Comparison of ENCODE assay signal across 15 mouse cellular contexts in genomic region chr19:7295959-7296358, GRCm38 (mm10). TPM values are rescaled to one million over a fixed set of nuclear protein-coding genes. Genes with fewer than 3 reads are reported as not detected.
DNase-seq lines count a peak whose midpoint lies in the region; ATAC-seq and TF ChIP-seq lines count a peak whose summit lies in the region.
"Had no signal": no experiment of that assay in that cellular context is flagged by ENCODE, and none has a peak within 500 bp of the region (broad histone marks: within the 10 kb centered on the region; RNA-seq: fewer than 3 reads in every experiment).

No protein-coding gene starts in this region.

- H3K36me3 ChIP-seq in heart, embryonic 13.5 days, result peaks cover 18% of the 10 kb centered on the region
- H3K36me3 ChIP-seq in lung, postnatal 0 days (ENCODE audit: insufficient read depth, low read length), result no peaks in the 10 kb centered on the region
- H3K36me3 ChIP-seq in kidney, embryonic 16.5 days (ENCODE audit: insufficient read depth, low read length), result 0 out of 2 replicates have a peak, but pooled peaks cover 3% of the 10 kb centered on the region
- no peaks in the 10 kb centered on the region for H3K36me3 ChIP-seq in stomach, embryonic 16.5 days (ENCODE audit: control insufficient read depth, insufficient read depth, low read length)
- H3K36me3 ChIP-seq: hindbrain, embryonic 15.5 days had no signal

- H3K27ac ChIP-seq in heart, embryonic 13.5 days (replicated peaks), result no peak overlapping the region
- H3K27ac ChIP-seq in lung, postnatal 0 days (ENCODE audit: low read length), result peak overlapping the region; percentile 87
- peak overlapping the region; percentile 63 for H3K27ac ChIP-seq in kidney, embryonic 16.5 days (ENCODE audit: low read length)
- H3K27ac ChIP-seq in stomach, embryonic 16.5 days (ENCODE audit: low read length), result peak overlapping the region; percentile 89
- H3K27ac ChIP-seq: embryonic facial prominence, embryonic 13.5 days; hindbrain, embryonic 15.5 days; midbrain, embryonic 13.5 days; neural tube, embryonic 13.5 days had no signal

- no peak overlapping the region for H3K9ac ChIP-seq in heart, embryonic 13.5 days
- no peak overlapping the region for H3K9ac ChIP-seq in lung, postnatal 0 days (replicated peaks; ENCODE audit: low read depth)
- H3K9ac ChIP-seq in kidney, embryonic 16.5 days (replicated peaks; ENCODE audit: low read length), result 0 out of 2 replicates have a peak overlapping the region, but pooled peaks have one; percentile 13
- H3K9ac ChIP-seq in stomach, embryonic 16.5 days (ENCODE audit: low read length), result peak overlapping the region; percentile 7; the same call in 1 of the 2 replicates
- H3K9ac ChIP-seq: hindbrain, embryonic 15.5 days; limb, embryonic 12.5 days; midbrain, embryonic 13.5 days; neural tube, embryonic 13.5 days had no signal

- H3K27me3 ChIP-seq in heart, embryonic 13.5 days (replicated peaks), result no peaks in the 10 kb centered on the region
- H3K27me3 ChIP-seq in lung, postnatal 0 days (replicated peaks; ENCODE audit: insufficient read depth, low read length), result no peaks in the 10 kb centered on the region
- no peaks in the 10 kb centered on the region for H3K27me3 ChIP-seq in kidney, embryonic 16.5 days (ENCODE audit: insufficient read depth, low read length)
- H3K27me3 ChIP-seq in stomach, embryonic 16.5 days (ENCODE audit: control insufficient read depth, insufficient read depth, low read length), result no peaks in the 10 kb centered on the region
- H3K27me3 ChIP-seq: embryonic facial prominence, embryonic 13.5 days; hindbrain, embryonic 15.5 days; limb, embryonic 12.5 days; midbrain, embryonic 13.5 days; neural tube, embryonic 13.5 days had no signal

- H3K4me1 ChIP-seq in heart, embryonic 13.5 days, result peaks cover 62% of the 10 kb centered on the region
- peaks cover 20% of the 10 kb centered on the region for H3K4me1 ChIP-seq in lung, postnatal 0 days (ENCODE audit: insufficient read depth, low read depth, low read length)
- peaks cover 50% of the 10 kb centered on the region for H3K4me1 ChIP-seq in kidney, embryonic 16.5 days (ENCODE audit: insufficient read depth, low read length)
- H3K4me1 ChIP-seq in stomach, embryonic 16.5 days (ENCODE audit: control insufficient read depth, insufficient read depth, low read length), result peaks cover 32% of the 10 kb centered on the region

- H3K9me3 ChIP-seq in heart, embryonic 13.5 days, result no peaks in the 10 kb centered on the region
- H3K9me3 ChIP-seq in lung, postnatal 0 days (ENCODE audit: low read length), result no peaks in the 10 kb centered on the region
- no peaks in the 10 kb centered on the region for H3K9me3 ChIP-seq in kidney, embryonic 16.5 days (ENCODE audit: low read length)
- no peaks in the 10 kb centered on the region for H3K9me3 ChIP-seq in stomach, embryonic 16.5 days (replicated peaks; ENCODE audit: control insufficient read depth, low read length)
- H3K9me3 ChIP-seq: embryonic facial prominence, embryonic 13.5 days; hindbrain, embryonic 15.5 days; limb, embryonic 12.5 days; midbrain, embryonic 13.5 days; neural tube, embryonic 13.5 days had no signal

- no peak for DNase-seq in heart, postnatal 10 days
- no peak for DNase-seq in lung, postnatal 0 days (ENCODE audit: low spot score)
- no peak for DNase-seq in lung, postnatal 25 days (ENCODE audit: low spot score)
- DNase-seq in layer of hippocampus, adult 9-11 months, result no peak
- no peak for DNase-seq in right cerebral cortex, postnatal 36 days (ENCODE audit: low spot score in 2 of 2)
- DNase-seq: cerebellum, adult 9-10 months; right cerebral cortex, postnatal 14 days had no signal

- no peak overlapping the region for H3K4me3 ChIP-seq in heart, embryonic 13.5 days
- no peak overlapping the region for H3K4me3 ChIP-seq in lung, postnatal 0 days (ENCODE audit: low read depth, low read length)
- no peak overlapping the region for H3K4me3 ChIP-seq in kidney, embryonic 16.5 days (ENCODE audit: low read length)
- no peak overlapping the region for H3K4me3 ChIP-seq in stomach, embryonic 16.5 days (replicated peaks; ENCODE audit: low read length)
- H3K4me3 ChIP-seq: embryonic facial prominence, embryonic 13.5 days; hindbrain, embryonic 15.5 days; limb, embryonic 12.5 days; midbrain, embryonic 13.5 days; neural tube, embryonic 13.5 days had no signal

- no peak for ATAC-seq in heart, embryonic 13.5 days (ENCODE audit: extremely low read depth, insufficient number of reproducible peaks, low FRiP score, low TSS enrichment)
- no peak for ATAC-seq in lung, postnatal 0 days
- ATAC-seq in kidney, embryonic 16.5 days (ENCODE audit: low FRiP score, low TSS enrichment), result peak; percentile 40; the same call in 1 of the 2 replicates
- no peak for ATAC-seq in stomach, embryonic 16.5 days (ENCODE audit: insufficient read depth, low FRiP score)
- ATAC-seq: midbrain, embryonic 13.5 days had no signal

- 79% methylated on average over 4 of the region's 4 CpGs for WGBS in heart, embryonic 13.5 days
- WGBS in lung, postnatal 0 days, result 61% methylated on average over 4 of the region's 4 CpGs
- 73% methylated on average over 4 of the region's 4 CpGs for WGBS in kidney, embryonic 16.5 days
- WGBS in stomach, embryonic 16.5 days, result 68% methylated on average over 4 of the region's 4 CpGs

- TF ChIP-seq EP300 in lung, postnatal 0 days (IDR thresholded peaks at IDR 0.05), result no peak

- intact Hi-C loops in heart, postnatal 10 days (cut with DNase I), result loop anchor here (2.0 kb wide), 1 partner anchor 41 kb away; no protein-coding TSS in a partner anchor

- no peak for TF ChIP-seq CTCF in lung, postnatal 0 days (IDR thresholded peaks at IDR 0.05)

- 0 out of 2 replicates have a peak overlapping the region, but pooled peaks have one; percentile 52 for H3K4me2 ChIP-seq in heart, embryonic 13.5 days
- H3K4me2 ChIP-seq in lung, postnatal 0 days (replicated peaks; ENCODE audit: low read depth, low read length), result peak overlapping the region; percentile 40; the same call in 1 of the 2 replicates
- H3K4me2 ChIP-seq in kidney, embryonic 16.5 days (replicated peaks; ENCODE audit: low read depth, low read length), result peak overlapping the region; percentile 22; the same call in 1 of the 2 replicates
- H3K4me2 ChIP-seq in stomach, embryonic 16.5 days (ENCODE audit: low read depth, low read length), result peak overlapping the region; percentile 48; the same call in 1 of the 2 replicates
- H3K4me2 ChIP-seq: hindbrain, embryonic 15.5 days; limb, embryonic 12.5 days; midbrain, embryonic 13.5 days; neural tube, embryonic 13.5 days had no signal

RNA-seq across cellular contexts. Expression of gene Rcor2, which starts 28.8 kb away (rescaled TPM):
- polyA plus RNA-seq in heart, embryonic 13.5 days (2015; fragmentation: Nextera tagmentation; extraction: Ambion mirVana), result 12.7 and 16.5 TPM in 2 replicates
- total RNA-seq in heart, postnatal 10 days (2021), result 10 to 100 TPM; 12.9 to 26.0 TPM
- polyA plus RNA-seq in lung, postnatal 0 days (2015; fragmentation: Nextera tagmentation; extraction: Ambion mirVana), result 1.3 and 1.5 TPM in 2 replicates
- polyA plus RNA-seq in kidney, embryonic 16.5 days (2015; fragmentation: Nextera tagmentation; extraction: Ambion mirVana), result 8.7 and 10.8 TPM in 2 replicates
- 5.4 and 9.7 TPM in 2 replicates for polyA plus RNA-seq in stomach, embryonic 16.5 days (2015; fragmentation: Nextera tagmentation; extraction: Ambion mirVana)

RNA-seq across cellular contexts. Expression of gene Mark2, which starts 45.7 kb away (rescaled TPM):
- 27.3 and 28.8 TPM in 2 replicates for polyA plus RNA-seq in heart, embryonic 13.5 days (2015; fragmentation: Nextera tagmentation; extraction: Ambion mirVana)
- total RNA-seq in heart, postnatal 10 days (2021), result 10 to 100 TPM; 51.7 to 54.3 TPM
- 29.8 and 35.9 TPM in 2 replicates for polyA plus RNA-seq in lung, postnatal 0 days (2015; fragmentation: Nextera tagmentation; extraction: Ambion mirVana)
- 40.6 and 44.9 TPM in 2 replicates for polyA plus RNA-seq in kidney, embryonic 16.5 days (2015; fragmentation: Nextera tagmentation; extraction: Ambion mirVana)
- polyA plus RNA-seq in stomach, embryonic 16.5 days (2015; fragmentation: Nextera tagmentation; extraction: Ambion mirVana), result 41.2 and 42.7 TPM in 2 replicates

RNA-seq across cellular contexts. Expression of gene Naa40, which starts 55.0 kb away (rescaled TPM):
- polyA plus RNA-seq in heart, embryonic 13.5 days (2015; fragmentation: Nextera tagmentation; extraction: Ambion mirVana), result 51.0 and 52.1 TPM in 2 replicates
- total RNA-seq in heart, postnatal 10 days (2021), result 10 to 100 TPM; 25.5 to 28.7 TPM
- polyA plus RNA-seq in lung, postnatal 0 days (2015; fragmentation: Nextera tagmentation; extraction: Ambion mirVana), result 16.6 and 17.7 TPM in 2 replicates
- polyA plus RNA-seq in kidney, embryonic 16.5 days (2015; fragmentation: Nextera tagmentation; extraction: Ambion mirVana), result 81.4 and 88.0 TPM in 2 replicates
- polyA plus RNA-seq in stomach, embryonic 16.5 days (2015; fragmentation: Nextera tagmentation; extraction: Ambion mirVana), result 46.9 and 50.4 TPM in 2 replicates

Comparison
In these comparisons a context has a peak if more than half of its experiments do, and no peak if none do; other contexts are left out.
1. H3K9ac ChIP-seq: peak in kidney, embryonic 16.5 days (single experiment) and stomach, embryonic 16.5 days (single experiment); none in heart, embryonic 13.5 days (single experiment) and lung, postnatal 0 days (single experiment).
2. Peak in every context shown above with its lines, with median percentiles within 50 percentile points of each other: H3K4me2 ChIP-seq.